Mouse (Mus musculus) 3134 (cell line): Measurements from ENCODE around the gene Abhd15.
"Not testable (repeated sequence)": the region's sequence is repeated elsewhere in the genome, so short reads cannot be mapped to it uniquely, and the experiment has no call there.

Experiments used
- DNase-seq: peaks from one replicate; pipeline ENCODE4 v3.0.0-alpha.2; 2011; ENCODE audit warnings: low spot score; ENCODE audit not compliant: insufficient read length; ENCODE audit errors: extremely low read depth

Abhd15 gene

DNA sequence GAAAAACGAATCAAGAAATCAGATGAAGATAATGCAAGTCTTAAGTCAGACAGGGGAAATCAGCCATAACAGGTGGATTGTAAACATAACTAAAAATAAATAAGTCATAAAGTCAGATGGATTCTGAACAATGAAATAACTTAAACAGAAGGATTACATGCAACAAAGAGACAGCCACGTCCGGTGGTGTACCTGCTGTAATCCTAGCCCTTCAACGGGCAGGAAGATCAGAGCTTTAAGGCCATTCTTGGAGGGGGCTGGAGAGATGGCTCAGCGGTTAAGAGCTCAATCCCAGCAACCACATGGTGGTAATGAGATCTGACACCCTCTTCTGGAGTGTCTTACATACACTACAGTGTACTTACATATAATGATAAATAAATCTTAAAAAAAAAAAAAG, 3.6 kb upstream of the Abhd15 start:
- no peak for DNase-seq

DNA sequence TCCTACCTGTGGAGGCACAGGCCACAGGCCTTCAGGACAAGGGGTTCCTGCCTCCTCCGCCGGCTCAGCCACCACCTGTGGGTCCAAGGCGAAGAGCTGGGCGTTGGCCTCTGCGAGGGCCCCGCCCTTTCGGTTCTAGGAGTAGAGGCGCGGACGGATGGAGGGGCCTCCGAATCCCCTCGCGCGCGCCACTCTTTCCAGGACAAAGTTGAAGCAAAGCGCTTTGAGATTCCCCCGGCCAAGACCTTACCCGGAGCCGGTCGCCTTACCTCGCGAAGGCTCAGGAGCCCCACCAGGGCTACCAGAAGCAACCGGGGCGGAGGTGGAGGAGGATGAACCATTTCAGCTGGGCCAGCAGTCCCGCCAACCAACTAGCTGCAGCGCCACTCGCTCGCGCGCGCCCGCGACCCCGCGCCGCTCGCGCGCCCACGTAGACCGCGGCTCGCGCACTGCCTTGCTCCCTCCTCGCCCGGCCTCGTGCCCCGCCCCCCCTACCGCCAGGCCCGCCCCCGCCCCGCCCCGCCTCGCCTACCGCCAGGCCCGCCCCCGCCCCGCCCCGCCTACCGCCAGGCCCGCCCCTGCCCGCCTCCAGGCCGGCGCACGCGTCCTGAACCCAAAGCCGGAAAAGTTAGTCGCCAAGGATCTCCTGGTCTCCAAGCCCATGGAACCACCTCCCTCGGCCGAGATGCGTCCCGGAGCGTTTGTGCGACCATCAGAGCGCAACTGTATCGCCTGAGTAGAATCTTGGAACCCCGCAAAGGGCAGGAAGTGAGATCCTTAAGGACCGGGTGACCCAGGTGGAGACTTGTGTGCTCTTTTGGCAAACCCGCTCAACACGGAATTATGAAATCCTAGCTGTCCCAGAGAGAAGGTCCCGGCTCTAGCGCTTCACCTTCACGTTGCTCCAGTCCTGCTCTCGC, 1.8 kb upstream of the Abhd15 start:
- DNase-seq = peak; percentile 97

DNA sequence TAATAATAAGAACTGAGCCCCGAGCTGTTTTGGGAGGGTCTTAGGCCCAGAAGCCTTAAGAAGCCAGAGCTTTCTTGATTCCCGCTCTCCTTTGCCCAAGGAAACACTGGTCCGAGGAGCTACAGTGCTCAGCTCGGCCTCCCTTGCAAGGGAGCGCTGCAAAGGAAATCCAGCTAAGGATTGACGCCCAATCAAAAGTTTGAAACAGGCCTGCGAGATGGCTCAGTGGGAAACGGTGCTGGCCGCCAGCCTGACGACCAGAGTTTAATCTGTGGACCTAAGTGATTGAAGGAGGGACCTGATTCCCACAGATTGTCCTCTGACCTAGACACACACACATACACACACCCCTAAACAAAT, 1.1 kb upstream of the Abhd15 start:
- DNase-seq = no peak

DNA sequence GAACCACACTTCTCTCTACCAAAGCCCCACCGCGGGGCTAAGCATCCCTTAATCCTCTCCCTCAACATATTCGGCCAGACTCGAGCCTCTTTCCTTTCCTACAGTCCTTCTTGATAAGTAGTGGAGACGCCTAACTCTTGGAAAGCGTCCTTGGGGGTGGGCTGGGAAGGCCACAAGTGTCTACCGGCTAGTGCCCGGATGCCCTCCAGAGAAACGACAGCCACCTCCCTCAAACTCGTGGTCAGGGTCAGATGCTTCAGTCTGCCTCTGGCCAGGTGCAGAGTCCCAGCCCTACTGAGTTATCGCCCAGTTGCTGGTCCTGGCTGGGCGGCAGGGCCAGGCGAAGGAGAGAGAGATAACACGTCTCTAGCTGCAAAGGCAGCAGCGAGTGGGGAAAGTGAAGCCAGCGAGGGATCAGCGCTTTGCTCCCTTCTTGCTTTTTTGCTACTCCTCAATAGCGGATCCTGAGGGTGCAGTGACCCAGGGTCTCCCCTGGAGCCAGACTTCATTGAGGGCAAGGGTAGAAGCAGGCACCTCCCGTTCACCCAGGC, 565 bp upstream of the Abhd15 start:
- peak; percentile 48 for DNase-seq

DNA sequence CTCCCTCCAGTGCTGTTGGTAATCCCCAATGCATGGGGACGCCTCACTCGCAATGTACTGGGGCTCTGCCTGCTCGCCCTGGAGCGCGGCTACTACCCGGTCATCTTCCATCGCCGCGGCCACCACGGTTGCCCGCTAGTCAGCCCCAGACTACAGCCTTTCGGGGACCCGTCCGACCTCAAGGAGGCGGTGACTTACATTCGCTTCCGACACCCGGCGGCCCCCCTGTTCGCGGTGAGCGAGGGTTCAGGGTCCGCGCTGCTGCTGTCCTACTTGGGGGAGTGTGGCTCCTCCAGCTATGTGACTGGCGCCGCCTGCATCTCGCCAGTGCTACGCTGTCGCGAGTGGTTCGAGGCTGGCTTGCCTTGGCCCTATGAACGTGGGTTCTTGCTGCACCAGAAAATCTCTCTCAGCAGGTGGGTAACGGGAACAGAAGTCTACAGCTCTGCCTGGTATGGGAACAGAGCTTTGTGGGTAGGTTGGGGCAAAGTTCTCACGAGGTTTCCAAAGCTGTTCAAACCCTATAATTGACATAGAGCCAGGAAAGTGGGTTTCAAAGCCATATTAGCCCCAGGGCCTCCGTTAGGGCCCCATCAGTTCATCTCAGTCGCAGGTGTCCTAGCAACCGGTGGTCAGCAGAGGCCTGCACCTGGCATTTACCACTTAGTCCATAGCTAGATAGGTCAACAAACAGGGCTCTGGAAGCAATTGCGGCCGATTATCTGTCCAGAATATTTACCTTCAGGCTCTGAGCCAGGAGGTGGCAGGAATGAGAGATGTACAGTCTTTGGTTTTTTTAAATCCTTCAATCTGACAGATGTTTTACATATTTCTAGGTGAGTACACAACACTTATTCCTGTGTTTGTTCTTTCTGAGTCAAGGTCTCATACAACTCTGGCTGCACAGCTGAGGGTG, 974 bp downstream of the Abhd15 start, which contains the start of gene Trp53i13:
Gene Trp53i13 (minus strand): TSS at position 344 of the 916 bp plus-strand sequence.
- no peak for DNase-seq

DNA sequence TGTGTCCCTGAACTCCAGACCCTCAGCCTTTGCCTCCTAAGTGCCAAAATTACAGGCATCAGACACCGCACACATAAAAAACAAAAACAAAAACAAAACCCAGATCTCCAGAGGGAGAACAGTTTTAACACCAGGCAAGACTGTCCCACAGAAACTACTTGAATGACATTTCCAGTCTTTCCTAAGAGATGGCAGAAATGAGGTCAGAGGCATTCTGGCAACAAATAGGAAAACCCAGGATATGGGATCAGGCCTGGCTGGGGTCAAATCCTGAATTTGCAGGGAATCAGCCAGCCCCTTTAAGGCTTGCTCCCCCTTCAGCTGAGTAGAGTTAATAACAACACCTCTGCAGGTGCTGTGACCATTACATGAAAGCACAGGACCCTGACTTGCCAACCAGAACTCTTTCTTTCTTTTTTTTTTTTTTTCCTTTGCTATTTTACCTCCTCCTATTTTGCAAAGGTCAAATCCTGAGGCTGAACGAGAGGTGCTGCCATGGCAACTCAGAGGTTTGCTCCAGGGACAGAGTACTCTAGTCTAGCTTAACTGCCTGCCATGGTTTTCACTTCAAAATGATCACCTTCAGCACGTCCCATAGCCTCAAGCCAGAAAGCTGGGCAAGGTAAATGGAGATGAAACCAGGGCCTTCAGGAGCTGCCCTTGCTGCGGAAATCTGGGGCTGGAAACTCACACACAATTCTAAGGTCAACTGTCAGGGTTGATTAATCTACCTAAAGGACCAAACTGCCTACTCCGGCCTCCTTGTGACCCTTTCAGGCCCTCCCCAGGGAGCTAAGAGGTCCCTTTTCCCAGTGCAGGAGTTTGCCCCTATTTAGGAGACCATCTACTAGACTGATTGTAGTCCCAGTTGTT, 1.9 kb downstream of the Abhd15 start:
- no peak for DNase-seq

DNA sequence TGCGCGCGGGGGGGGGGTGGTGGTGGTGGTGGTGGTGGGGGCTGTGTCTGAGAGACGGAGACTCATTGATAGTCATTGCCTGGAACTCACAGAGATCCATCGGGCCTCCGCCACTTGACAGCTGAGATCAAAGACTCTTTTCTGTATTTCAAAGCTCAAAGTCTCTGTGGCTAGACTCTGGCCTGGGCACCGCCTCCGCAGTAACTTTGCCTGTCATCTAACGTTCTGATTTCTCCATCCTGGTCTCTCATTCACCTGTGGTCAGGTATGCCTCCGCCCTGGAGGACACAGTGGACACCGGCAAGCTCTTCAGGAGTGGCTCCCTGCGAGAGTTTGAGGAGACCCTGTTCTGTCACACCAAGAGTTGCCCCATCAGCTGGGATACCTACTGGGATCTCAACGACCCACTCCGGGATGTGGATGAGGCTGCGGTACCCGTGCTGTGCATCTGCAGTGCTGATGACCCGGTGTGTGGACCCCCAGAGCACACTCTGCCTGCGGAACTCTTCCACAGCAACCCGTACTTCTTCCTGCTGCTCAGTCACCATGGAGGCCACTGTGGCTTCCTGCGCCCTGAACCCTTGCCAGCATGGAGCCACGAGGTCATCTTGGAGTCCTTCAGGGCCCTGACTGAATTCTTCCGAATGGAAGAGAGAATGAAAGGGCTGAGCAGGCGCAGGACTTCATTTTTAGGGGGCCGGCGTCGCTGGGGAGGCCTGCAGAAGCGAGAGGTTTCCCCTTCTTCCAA, 3.3 kb downstream of the Abhd15 start:
- DNase-seq = no peak

DNA sequence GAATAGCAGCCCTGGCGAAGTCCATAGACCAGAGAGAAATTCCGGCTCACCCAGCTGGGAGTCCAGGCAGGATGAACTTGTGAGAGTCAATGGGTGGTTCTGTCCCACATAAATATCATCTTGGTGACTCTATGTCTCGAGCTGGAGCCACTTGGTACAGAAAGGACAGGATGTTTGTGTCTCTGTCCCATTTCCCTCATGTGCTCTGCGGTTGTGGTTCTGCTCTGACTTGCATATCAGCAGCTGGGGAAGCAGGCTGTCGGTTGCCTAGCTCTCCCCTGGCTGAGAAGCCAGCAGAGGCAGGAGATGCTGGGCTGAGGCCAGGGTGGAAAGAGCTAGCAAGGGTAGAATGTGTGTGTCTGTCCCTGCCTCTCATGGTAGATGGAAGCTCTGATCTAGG, 4.1 kb downstream of the Abhd15 start, which contains the start of gene Gm10392:
Gene Gm10392 (minus strand): TSS at position 156 of the 400 bp plus-strand sequence.
- DNase-seq = no peak

DNA sequence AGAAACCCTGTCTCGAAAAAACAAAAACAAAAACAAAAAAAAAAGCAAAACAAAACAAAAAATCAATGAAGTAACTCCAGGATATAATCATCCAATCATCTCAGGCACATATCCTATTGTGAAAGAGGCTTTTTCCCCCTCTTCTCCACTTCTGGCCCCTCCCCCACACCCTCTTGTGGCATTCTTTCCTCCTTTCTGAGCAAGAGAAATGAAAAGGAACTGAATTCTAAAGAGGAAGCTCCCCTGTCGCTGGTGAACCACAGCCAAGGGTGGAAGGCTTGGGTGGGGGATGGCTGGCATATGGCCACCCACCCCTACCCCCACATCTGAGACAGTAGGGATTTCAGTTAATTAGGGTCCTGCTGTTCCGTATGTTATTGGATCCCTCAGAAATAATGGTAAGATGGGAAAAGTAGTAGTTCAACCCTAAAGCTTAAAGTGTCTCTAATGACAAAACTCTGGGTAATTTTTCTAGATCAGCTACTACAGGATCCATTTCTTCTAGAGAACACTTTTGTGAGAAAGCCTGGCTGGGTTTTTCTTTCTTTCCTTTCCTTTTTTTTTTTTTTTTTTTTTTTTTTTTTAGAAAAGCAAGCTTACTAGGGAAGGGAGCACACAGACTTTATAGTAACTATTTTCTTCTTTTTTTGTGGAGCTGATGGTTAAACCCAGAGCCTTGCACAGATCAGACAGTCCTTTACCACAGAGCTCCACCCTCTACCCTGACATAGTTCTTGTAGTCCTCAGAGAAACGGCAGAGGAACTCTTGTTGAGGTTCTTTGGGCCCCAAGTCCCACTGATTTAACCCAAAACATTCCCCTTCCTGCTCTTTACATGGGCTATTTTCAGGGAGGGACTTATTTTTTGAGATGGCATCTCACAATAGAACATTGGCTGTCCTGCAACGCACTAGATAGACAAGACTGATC, 5.9 kb downstream of the Abhd15 start:
- DNase-seq = no peak

DNA sequence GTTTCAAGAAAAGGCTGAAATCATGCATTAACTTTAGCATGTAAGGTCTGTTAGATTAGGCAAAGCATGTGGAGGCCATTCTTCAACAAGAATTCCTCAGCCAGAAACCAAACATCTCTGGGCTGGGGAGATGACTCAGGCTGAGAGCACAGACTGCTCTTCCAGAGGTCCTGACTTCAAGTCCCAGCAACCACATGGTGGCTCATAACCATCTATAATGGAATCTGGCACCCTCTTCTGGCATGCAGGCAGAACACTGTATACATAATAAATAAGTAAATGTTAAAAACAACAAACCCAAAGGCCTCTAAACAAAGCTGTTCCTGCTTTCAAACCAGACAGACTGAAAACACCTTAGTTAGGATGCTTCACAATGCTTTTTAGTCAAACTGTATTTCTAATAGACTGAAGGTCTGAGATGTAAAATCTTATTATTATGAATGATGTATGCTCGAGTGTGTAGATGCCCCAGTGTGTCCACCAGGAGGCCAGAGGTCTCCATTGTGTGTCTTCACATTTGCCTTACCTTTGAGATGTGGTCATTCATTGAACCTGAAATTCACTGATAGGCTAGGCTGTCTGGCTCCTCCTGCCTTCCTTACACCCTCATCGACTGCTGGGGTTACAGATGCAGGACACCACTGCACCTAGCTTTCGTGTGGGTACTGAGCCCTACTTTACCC, 11.0 kb downstream of the Abhd15 start:
- DNase-seq = no peak

DNA sequence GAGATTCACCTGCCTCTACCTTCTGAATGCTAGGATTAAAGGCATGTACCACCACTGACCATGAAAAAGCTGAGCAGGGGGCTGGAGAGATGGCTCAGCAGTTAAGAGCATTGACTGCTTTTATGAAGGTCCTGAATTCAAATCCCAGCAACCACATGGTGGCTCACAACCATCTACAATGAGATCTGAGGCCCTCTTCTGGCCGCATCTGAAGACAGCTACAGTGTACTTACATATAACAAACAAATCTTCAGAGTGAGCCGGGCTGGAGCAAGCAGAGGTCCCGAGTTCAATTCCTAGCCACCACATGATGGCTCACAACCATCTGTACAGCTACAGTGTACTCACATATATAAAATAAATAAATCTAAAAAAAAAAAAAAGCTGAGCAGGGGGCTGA, 13.5 kb downstream of the Abhd15 start:
- DNase-seq = not testable (repeated sequence)

DNA sequence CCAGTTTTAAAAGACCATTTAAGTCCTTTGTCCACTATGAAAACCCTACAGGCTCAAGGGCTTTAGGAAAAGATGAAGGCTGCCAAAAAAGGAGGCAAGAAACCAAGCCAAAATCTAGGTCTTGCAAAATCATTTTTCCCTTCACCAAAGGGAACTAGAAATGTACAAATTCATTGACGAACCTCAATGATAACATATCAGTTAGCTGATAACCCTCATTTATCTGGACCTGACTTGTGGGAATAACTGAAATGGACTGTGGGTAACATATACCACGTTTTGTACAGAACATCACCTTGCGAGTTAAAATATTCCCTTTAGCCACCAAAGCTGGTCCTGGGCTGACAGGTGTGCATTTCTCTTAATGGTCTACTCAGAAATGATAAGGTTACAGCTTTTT, 14.7 kb downstream of the Abhd15 start:
- DNase-seq = no peak

DNA sequence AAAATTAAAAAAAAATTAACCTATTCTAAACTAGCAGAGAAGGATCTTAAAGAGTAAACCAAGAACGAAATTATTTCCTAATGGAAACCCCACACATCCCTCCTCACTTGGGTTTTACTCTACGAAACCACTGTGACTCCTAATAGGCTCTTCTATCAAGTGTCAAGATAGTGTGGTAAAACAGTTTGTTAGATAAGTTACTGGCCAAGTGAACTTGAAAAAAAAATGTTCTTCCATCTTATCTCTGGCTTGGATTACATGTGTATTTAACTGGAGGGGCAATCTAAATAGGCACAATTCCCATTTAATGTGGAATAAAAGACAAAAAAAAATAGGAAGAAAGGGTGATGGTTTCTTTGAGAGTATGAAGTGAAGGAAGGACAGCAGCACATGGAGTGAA, 15.9 kb downstream of the Abhd15 start:
- no peak for DNase-seq

DNA sequence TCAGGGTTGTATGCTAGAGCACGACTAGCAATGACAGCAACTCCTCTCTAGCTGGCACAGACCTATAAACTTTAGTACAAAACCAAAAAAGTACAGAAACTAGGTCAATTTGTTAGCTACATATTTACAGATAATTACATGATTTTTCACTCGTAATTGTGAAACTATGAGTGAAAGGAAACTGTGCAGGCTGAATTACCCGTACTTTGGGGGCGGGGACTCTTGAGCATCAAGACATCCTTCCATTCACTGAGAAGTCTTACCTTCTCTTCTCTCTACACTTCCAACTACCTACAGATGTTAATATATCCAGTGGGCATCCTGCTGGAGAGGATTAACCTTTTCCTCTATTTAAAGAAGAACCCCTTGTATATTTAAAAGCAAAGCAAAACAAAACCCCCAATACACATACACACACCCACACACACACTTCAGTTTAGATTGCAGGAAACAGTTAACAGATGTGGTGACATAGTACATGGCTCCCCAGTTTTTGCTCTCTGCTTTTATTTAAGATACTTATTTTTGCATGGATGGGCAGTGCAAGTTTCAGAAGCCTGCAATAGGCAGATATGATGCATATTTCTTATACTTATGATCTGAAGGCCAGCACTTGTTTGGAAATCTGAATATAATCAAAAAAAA, 17.4 kb downstream of the Abhd15 start:
- no peak for DNase-seq

DNA sequence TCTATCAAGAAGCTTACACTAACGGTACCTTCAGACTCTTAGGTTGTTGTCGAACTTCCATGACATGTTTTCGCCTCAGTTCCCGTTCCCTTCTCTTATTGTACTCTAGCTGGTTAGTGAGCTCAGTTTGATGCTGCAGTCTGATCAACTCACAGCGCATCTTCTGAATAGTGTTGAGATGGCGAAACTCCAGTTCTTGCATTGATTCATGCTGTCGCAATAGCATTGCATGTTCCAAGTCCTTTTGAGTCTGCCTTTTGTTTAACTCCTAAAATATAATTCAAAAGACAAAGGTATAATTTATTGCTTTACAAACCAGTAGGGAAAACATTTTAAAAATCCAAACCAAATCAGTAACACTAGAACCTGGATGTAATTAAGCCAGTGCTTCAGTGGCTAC, 30.3 kb downstream of the Abhd15 start:
- DNase-seq = no peak

DNA sequence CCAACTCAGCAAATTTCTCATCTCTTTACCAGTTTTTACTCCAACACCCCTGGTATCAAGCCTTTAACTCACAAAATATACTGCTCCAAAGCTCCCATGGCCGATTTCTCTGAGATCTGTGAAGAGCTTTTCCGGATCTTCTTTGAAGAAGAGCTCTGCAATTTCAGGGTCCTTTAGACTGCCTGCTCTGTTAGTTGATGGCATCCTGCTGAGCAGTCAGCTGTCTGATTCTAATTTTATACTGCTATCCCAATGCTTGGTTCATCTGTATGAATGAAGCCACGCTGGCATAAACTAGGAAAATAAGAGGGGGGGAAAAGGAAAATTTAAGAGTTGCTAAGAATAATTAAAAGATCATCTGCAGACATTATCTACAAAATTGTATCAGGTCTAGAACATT, 70.3 kb downstream of the Abhd15 start:
- DNase-seq = no peak
